Mouse (Mus musculus) brain, embryonic 18.5 days (tissue): ENCODE results near the gene Nradd.

ENCODE experiments used
- DNase-seq: peaks from one replicate; pipeline ENCODE4 v3.0.0-alpha.2; 2012; ENCODE audit warnings: low read depth, low spot score

Gene Nradd

GRCm38 (mm10) chr9:110652963-110653654, 28.9 kb upstream of the Nradd start:
- no peak for DNase-seq

- no peak for DNase-seq
Measured at GRCm38 (mm10) chr9:110651931-110652722, 27.9 kb upstream of the Nradd start.

- peak; percentile 75 for DNase-seq
Measured at GRCm38 (mm10) chr9:110649775-110650174, 25.5 kb upstream of the Nradd start.

- no peak for DNase-seq
Measured at GRCm38 (mm10) chr9:110645219-110645618, 21.0 kb upstream of the Nradd start.

GRCm38 (mm10) chr9:110644295-110644694, 20.0 kb upstream of the Nradd start:
- no peak for DNase-seq

- DNase-seq, result no peak
Measured at GRCm38 (mm10) chr9:110643787-110644186, 19.5 kb upstream of the Nradd start.

- no peak for DNase-seq
Measured at GRCm38 (mm10) chr9:110642812-110643524, 18.7 kb upstream of the Nradd start.

GRCm38 (mm10) chr9:110641006-110641405, 16.8 kb upstream of the Nradd start:
- DNase-seq, result no peak

- no peak for DNase-seq
Measured at GRCm38 (mm10) chr9:110638611-110639021, 14.4 kb upstream of the Nradd start.

- DNase-seq, result no peak
Measured at GRCm38 (mm10) chr9:110635225-110635624, 11.0 kb upstream of the Nradd start.

- no peak for DNase-seq
Measured at GRCm38 (mm10) chr9:110633882-110634281, 9.6 kb upstream of the Nradd start.

GRCm38 (mm10) chr9:110632671-110633070, 8.4 kb upstream of the Nradd start:
- no peak for DNase-seq

- no peak for DNase-seq
Measured at GRCm38 (mm10) chr9:110631651-110632275, 7.5 kb upstream of the Nradd start.

- no peak for DNase-seq
Measured at GRCm38 (mm10) chr9:110631191-110631590, 6.9 kb upstream of the Nradd start.

GRCm38 (mm10) chr9:110630171-110630570, 5.9 kb upstream of the Nradd start:
- DNase-seq, result no peak

- no peak for DNase-seq
Measured at GRCm38 (mm10) chr9:110625350-110625908, 1.2 kb upstream of the Nradd start.

GRCm38 (mm10) chr9:110623416-110624195, 646 bp downstream of the Nradd start:
- DNase-seq, result no peak

GRCm38 (mm10) chr9:110622621-110623219, 1.5 kb downstream of the Nradd start:
- DNase-seq, result no peak

- DNase-seq, result no peak
Measured at GRCm38 (mm10) chr9:110620685-110621084, 3.6 kb downstream of the Nradd start.

GRCm38 (mm10) chr9:110620180-110620579, 4.1 kb downstream of the Nradd start:
- no peak for DNase-seq
